Mouse (Mus musculus): ENCODE measurements at regions not wholly inside any gene's neighbourhood (a gene's known extent, or its start where the extent isn't known, plus 50 kb on each side); places are given as distances from the start of the nearest gene placed in this dataset.
"Not testable (repeated sequence)": the region's sequence is repeated elsewhere in the genome, so short reads cannot be mapped to it uniquely, and the experiment has no call there.

DNA sequence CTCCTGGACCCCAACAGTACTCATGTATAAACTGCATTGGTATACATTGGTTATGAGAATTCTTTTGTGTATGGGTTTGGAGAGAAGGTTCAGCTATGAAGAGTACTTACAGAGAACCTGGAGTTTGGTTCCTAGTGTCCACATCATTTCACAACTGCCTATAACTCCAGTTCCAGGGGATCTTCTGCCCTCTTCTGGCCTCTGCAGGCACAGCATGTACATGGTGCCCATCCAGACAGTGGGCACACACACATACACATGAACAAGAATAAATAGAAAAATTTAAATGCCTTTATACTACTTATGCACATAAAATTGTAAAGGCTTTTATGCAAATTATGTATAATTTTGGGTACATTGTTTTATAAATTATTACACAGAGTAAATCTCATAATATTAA, 59.9 kb upstream of the Spon1 start:
- DNase-seq: peak; percentile 6

DNA sequence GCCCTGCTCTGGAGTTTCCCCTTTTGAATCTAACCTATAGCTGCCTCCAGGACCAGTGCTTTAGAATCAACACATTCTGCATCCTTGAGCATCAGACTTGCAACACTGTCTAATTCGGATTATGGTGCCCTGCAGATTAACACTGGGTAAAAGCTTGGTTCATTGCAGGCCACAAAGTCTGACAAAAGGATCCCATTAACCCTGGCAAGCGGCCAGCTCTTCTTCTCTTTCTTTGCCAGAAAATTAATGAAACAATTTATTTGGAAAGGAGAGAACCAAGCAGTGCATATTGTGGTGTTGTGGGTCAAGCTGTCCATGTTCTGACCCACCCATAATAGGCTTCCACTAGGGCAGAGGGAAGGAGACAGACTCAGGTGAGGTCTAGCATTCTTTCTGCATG, 58.2 kb upstream of the Spon1 start:
- DNase-seq: no peak

DNA sequence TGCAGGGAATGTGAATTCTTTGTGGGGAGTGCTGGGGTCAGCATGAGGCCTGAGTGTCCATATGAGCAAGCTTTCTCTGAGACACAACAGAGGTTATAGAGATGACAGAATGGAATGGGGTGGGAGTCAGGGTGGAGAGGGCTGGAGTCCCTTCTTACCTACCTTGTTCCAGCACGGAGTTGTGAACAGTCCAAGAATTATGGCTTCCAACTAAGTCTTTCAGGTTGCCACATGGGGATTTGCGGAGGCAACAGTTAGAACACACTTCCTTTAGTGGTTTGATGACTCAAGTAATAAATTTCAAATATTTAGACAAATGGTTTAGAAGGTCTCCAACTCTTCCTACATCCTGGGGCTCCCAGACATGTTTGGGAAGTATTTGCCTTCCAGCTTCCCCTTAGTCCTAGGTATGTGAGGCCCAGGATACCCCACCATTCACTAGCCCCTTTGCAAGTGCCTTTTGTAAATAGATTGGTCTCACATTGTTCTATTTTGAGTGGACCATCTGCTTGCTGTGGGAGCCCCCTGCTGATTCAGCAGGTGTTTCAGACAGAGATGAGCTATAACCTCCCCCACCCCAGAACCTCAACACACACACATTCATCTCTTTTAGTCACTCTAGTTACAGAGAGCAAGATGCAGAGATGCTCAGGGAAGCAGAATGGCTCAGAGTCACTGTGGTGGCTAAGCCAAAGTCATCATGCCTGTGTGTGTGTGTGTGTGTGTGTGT, 55.1 kb upstream of the Spon1 start:
- DNase-seq: no peak

DNA sequence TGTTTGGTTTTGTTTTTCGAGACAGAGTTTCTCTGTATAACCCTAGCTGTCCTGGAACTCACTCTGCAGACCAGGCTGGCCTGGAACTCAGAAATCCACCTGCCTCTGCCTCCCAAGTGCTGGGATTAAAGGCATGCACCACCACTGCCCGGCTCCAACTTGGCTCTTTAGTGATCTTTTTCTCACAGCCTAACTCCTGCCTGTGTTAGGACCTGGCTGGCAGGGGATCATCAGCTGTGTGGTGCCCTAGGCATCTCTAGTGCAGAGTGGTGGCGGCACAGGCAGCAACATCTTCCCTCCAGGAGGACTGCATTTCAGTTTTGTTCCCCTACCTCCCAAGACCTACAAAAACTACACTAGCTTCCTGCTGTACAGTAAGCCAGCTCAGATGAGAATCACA, 54.4 kb upstream of the Spon1 start:
- not testable (repeated sequence) for DNase-seq

Measured in thymus, postnatal 14 days (tissue).